Mouse (Mus musculus): ENCODE measurements around the gene Tmem26. TPM values are rescaled to one million over a fixed set of nuclear protein-coding genes. Genes with fewer than 3 reads are reported as not detected.

Tmem26 gene
- polyA plus RNA-seq, 1 experiment from 2014 or later: 62.0 TPM

DNA sequence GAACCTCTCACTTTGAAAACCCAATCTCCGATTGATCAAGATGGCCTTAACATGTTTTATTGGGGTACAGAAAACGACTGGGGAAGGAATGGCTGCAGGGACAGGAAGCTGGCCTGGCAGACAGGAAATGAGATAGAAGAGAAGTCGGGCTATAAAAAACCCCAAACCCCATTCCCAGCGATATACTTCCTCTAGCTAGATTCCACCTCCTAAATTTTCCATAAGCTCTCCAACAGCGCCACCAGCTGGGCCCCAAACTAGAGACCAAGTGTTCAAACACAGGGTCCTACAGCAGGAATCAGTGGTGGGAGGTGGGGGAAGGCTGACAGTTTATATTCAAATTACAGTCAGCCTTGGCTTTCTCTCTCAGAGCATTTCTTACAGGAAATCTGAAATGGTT is 35.8 kb downstream of the Tmem26 start:
- Histone ChIP-seq H3K36me3 (no peaks in the 10 kb centered on the region), H3K27ac (peak overlapping the region; percentile 67), H3K27me3 (no peaks in the 10 kb centered on the region), H3K9me3 (no peaks in the 10 kb centered on the region), H3K4me2 (replicated peaks) (0 out of 2 replicates have a peak overlapping the region, but pooled peaks have one; percentile 19), H3K4me1 (no peaks in the 10 kb centered on the region), H3K9ac (no peak overlapping the region), H3K4me3 (no peak overlapping the region)
- 43% methylated on average over 5 of the region's 5 CpGs for WGBS
- ATAC-seq (ENCODE audit: insufficient number of reproducible peaks, insufficient read depth, low FRiP score, low TSS enrichment): no peak

DNA sequence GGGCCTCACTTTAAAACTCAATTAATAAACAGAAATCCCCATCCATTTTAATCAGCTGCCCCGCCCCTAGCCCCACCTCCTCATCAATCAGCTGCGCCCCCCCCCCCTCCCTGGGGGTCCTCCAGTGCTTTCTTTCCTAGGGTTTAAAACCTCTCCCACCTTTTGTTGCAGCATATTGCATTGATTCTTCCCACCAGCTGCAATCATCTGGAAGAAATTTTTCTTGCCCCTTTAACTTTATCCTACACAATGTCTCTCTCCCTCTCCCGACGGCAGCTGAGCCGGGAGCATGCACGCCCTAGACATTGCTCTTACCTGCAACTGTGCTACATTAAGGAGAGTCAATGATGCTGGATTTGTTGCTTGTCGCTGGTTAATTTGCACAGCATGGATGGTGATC is 36.3 kb downstream of the Tmem26 start:
- H3K4me3 ChIP-seq: no peak overlapping the region
- peak overlapping the region; percentile 67 for H3K27ac ChIP-seq
- 0 out of 2 replicates have a peak, but pooled peaks have one; percentile 56 for ATAC-seq (ENCODE audit: insufficient number of reproducible peaks, insufficient read depth, low FRiP score, low TSS enrichment)
- H3K4me1 ChIP-seq: no peaks in the 10 kb centered on the region
- H3K9ac ChIP-seq: no peak overlapping the region
- 31% methylated on average over 7 of the region's 7 CpGs for WGBS
- no peaks in the 10 kb centered on the region for H3K27me3 ChIP-seq
- no peaks in the 10 kb centered on the region for H3K36me3 ChIP-seq
- H3K9me3 ChIP-seq: no peaks in the 10 kb centered on the region
- peak overlapping the region; percentile 19; the same call in 1 of the 2 replicates for H3K4me2 ChIP-seq (replicated peaks)

DNA sequence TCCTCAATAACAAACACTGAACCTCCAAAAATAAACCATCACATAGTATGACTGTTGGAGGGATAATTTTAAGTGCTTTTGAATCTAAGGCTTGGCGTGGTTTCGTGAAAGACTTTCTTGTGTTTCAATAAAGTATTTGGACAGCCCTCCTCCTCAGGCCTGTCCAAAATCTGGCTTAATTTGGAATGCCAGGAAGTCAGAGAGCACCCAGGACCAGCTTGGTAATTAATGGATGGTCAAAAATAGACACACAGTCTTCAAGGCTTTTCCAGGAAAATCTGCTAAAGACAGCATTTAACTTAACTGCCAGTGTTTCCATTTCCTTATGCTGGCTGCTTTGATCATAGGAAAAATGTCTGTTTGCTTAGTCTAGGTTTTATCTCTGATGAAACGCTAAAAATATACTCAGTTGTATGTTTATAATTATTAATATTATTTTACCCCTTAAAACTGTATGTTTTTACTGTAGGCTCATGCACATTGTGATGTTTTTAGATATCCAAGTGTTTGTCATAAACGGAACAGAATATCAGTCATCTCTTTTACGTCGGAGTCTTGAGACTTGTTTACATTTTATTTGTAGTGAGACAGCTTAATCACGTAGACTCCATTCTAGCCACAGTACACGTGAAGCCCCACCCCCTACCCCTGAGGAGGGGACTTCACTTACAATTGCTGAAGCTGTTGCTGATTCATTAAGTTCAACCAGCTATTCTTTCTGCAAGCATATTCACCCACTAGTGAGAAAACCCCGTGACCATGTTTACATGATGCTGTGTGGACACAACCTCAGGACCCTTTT is 57.8 kb downstream of the Tmem26 start:
- Histone ChIP-seq H3K4me1 (peaks cover 5% of the 10 kb centered on the region; the same call in 1 of the 2 replicates), H3K27me3 (no peaks in the 10 kb centered on the region), H3K4me3 (no peak overlapping the region), H3K9me3 (no peaks in the 10 kb centered on the region), H3K4me2 (replicated peaks) (no peak overlapping the region), H3K36me3 (peaks cover 14% of the 10 kb centered on the region), H3K9ac (no peak overlapping the region), H3K27ac (0 out of 2 replicates have a peak overlapping the region, but pooled peaks have one; percentile 57)
- ATAC-seq (ENCODE audit: insufficient number of reproducible peaks, insufficient read depth, low FRiP score, low TSS enrichment): no peak
- WGBS: 67% methylated on average over 9 of the region's 9 CpGs

DNA sequence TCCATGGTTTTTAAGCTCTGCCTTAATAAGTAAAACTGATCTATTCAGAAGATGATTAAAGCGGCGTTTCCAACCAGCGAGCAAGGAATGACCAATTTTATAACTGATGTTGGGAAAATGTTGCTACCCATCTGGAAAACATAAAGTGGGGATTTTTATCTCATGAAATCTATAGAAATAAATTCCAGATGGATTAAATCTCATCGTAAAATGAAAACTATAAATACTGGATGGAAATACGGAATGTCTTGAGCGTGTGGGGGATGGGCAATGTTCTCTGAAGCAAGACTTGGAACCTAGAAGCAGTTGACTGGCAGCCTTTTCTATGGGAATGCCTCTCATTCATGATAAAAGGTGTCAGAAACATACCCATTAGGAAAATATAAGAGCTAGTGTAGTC is 59.3 kb downstream of the Tmem26 start:
- ATAC-seq (ENCODE audit: insufficient number of reproducible peaks, insufficient read depth, low FRiP score, low TSS enrichment): no peak
- Histone ChIP-seq H3K4me1 (peaks cover 5% of the 10 kb centered on the region; the same call in 1 of the 2 replicates), H3K9me3 (no peaks in the 10 kb centered on the region), H3K36me3 (peaks cover 14% of the 10 kb centered on the region), H3K4me2 (replicated peaks) (no peak overlapping the region), H3K27ac (peak overlapping the region; percentile 57; the same call in 1 of the 2 replicates), H3K27me3 (no peaks in the 10 kb centered on the region), H3K4me3 (no peak overlapping the region), H3K9ac (no peak overlapping the region)
- WGBS: 49% methylated on average over 6 of the region's 6 CpGs

DNA sequence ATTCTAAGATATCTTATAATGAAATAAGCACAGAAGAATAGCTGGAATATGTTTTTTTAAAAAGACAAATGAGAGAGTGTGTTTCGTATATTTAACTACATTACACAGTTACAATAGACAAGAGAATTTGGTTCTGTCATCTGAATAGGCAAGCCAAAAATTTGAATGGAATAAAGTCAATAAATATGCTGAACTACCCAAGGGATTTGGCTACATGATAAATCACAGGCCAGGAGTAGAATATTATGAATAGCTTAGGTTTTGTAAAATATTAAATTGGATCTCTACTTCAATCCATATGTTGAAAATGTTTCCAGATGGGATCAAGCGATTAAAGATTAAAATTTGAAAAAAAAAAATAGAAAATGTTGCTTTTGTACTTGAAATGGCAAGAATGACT is 60.4 kb downstream of the Tmem26 start:
- H3K9ac ChIP-seq: no peak overlapping the region
- peaks cover 5% of the 10 kb centered on the region; the same call in 1 of the 2 replicates for H3K4me1 ChIP-seq
- no peak overlapping the region for H3K4me2 ChIP-seq (replicated peaks)
- no peak overlapping the region for H3K27ac ChIP-seq
- no peaks in the 10 kb centered on the region for H3K9me3 ChIP-seq
- H3K4me3 ChIP-seq: no peak overlapping the region
- H3K27me3 ChIP-seq: no peaks in the 10 kb centered on the region
- peaks cover 7% of the 10 kb centered on the region for H3K36me3 ChIP-seq
- 58% methylated on average over 2 of the region's 2 CpGs for WGBS
- no peak for ATAC-seq (ENCODE audit: insufficient number of reproducible peaks, insufficient read depth, low FRiP score, low TSS enrichment)

DNA sequence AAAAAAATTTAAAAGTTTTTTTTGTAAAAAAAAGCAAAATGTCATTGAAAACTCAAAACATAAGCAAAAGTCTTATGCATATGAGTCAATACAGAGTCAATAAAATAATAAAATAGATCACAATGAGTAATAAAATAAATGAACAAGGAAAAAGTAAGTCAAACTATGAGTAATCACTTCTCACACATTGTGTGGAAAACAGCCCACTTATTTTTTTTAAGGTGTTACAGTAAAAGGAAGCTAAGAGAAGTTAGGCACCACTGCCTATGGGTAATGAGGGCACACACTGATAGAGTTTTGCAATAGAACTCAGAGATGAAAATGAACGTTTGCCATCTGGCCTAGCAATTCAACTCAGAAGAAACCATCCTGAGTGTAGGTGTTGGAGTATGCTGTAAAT is 61.0 kb downstream of the Tmem26 start:
- Histone ChIP-seq H3K9ac (no peak overlapping the region), H3K4me1 (peaks cover 5% of the 10 kb centered on the region; the same call in 1 of the 2 replicates), H3K27me3 (no peaks in the 10 kb centered on the region), H3K4me3 (no peak overlapping the region), H3K9me3 (no peaks in the 10 kb centered on the region), H3K4me2 (replicated peaks) (no peak overlapping the region), H3K36me3 (peaks cover 2% of the 10 kb centered on the region; the same call in 1 of the 2 replicates), H3K27ac (no peak overlapping the region)
- no peak for ATAC-seq (ENCODE audit: insufficient number of reproducible peaks, insufficient read depth, low FRiP score, low TSS enrichment)
- 82% methylated on average over 1 of the region's 1 CpGs for WGBS

DNA sequence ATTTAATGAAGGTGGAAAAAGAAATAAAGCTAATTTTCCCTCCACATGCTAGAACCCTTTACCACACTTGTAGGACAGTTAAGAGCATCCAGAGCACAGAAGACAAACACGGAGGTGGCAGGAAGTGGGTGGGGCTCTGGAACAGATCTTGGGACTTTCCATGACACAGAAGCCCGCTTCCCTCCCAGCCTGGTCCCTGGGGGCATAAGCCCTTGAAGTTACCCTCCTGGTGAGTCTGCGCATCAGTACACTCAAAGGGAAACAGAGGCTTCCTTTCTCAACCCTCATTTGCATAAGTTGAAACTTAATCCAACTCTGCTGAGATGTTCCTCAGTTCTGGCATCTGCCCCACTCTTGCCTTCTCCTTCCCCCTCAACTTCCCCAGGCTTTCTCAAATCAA is 72.0 kb downstream of the Tmem26 start:
- peak overlapping the region; percentile 18; the same call in 1 of the 2 replicates for H3K27ac ChIP-seq
- 3% methylated on average over 3 of the region's 3 CpGs for WGBS

DNA sequence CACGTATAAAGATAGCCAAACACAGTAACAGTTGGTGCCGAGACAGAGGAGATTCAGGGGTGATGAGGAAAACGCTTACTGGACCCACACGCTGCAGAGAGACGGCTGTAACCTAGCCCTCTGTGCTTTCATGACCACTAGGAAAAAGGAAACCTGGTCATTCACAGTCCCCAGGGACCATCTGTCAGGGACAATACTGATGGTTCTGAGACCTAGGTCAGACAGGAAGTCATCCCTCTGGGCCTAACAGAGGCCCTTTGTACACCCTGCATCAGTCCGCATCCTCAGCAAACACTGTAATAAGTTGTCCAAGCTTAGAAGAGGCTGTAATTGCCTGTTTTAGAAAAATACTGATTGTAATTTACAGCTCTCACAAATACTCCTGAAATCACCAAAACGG is 76.4 kb downstream of the Tmem26 start:
- Histone ChIP-seq H3K36me3 (no peaks in the 10 kb centered on the region), H3K9me3 (no peaks in the 10 kb centered on the region), H3K27me3 (no peaks in the 10 kb centered on the region), H3K9ac (no peak overlapping the region), H3K4me2 (replicated peaks) (no peak overlapping the region), H3K4me3 (no peak overlapping the region), H3K27ac (no peak overlapping the region), H3K4me1 (peaks cover 11% of the 10 kb centered on the region; the same call in 1 of the 2 replicates)
- no peak for ATAC-seq (ENCODE audit: insufficient number of reproducible peaks, insufficient read depth, low FRiP score, low TSS enrichment)
- 31% methylated on average over 7 of the region's 7 CpGs for WGBS

More for the DNA sequence above, 72.0 kb downstream of the Tmem26 start:
- Histone ChIP-seq H3K9ac (no peak overlapping the region), H3K4me1 (peaks cover 11% of the 10 kb centered on the region; the same call in 1 of the 2 replicates), H3K27me3 (no peaks in the 10 kb centered on the region), H3K36me3 (no peaks in the 10 kb centered on the region), H3K4me2 (replicated peaks) (peak overlapping the region; percentile 28), H3K9me3 (no peaks in the 10 kb centered on the region), H3K4me3 (no peak overlapping the region)
- no peak for ATAC-seq (ENCODE audit: insufficient number of reproducible peaks, insufficient read depth, low FRiP score, low TSS enrichment)

DNA sequence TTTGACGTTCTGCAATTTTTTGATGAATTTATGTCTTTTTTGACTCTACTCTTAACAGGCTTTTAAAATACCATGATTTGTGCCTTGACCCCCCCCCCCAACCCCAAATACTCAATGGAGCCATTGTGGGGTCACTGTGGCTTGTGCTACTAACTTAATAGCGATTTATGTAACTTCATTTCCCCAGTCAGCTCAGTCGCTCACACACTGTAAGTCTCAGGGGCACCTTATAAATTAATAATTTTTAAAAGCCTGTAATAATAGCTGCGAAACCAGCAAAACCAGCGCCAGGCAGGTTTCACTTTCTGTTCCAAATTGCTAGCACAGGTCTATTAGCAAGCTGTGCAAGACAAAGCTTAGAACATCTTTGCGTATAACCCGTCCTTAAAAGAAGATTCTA is 76.9 kb downstream of the Tmem26 start:
- H3K27me3 ChIP-seq: no peaks in the 10 kb centered on the region
- H3K4me2 ChIP-seq (replicated peaks): no peak overlapping the region
- no peak overlapping the region for H3K9ac ChIP-seq
- WGBS: 66% methylated on average over 7 of the region's 7 CpGs
- ATAC-seq (ENCODE audit: insufficient number of reproducible peaks, insufficient read depth, low FRiP score, low TSS enrichment): no peak
- H3K27ac ChIP-seq: no peak overlapping the region
- no peak overlapping the region for H3K4me3 ChIP-seq
- peaks cover 7% of the 10 kb centered on the region; the same call in 1 of the 2 replicates for H3K4me1 ChIP-seq
- H3K36me3 ChIP-seq: no peaks in the 10 kb centered on the region
- H3K9me3 ChIP-seq: no peaks in the 10 kb centered on the region

DNA sequence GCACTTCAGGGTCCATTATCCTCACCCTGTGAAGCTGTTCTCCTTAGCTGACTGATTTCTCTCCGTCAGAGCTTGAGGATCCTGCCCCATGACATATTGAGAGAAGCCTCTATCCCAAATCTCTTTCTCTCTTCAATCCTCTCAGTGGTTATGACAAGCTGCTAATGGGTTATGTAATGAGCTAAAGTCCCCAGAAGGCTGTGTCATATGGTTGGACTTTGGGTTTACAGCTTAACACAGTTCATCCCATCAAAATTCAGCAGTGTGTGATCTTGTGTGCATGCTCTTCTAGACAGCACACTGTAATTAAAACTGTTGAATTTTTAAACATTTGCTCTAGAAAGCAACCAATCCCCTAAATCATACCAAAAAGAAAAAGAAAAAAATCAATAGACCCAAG is 82.9 kb downstream of the Tmem26 start:
- no peaks in the 10 kb centered on the region for H3K36me3 ChIP-seq
- H3K9me3 ChIP-seq: no peaks in the 10 kb centered on the region
- H3K4me2 ChIP-seq (replicated peaks): no peak overlapping the region
- 68% methylated on average over 1 of the region's 1 CpGs for WGBS
- ATAC-seq (ENCODE audit: insufficient number of reproducible peaks, insufficient read depth, low FRiP score, low TSS enrichment): no peak
- H3K9ac ChIP-seq: no peak overlapping the region
- H3K4me3 ChIP-seq: no peak overlapping the region
- H3K27me3 ChIP-seq: no peaks in the 10 kb centered on the region
- H3K27ac ChIP-seq: no peak overlapping the region
- peaks cover 4% of the 10 kb centered on the region; the same call in 1 of the 2 replicates for H3K4me1 ChIP-seq

DNA sequence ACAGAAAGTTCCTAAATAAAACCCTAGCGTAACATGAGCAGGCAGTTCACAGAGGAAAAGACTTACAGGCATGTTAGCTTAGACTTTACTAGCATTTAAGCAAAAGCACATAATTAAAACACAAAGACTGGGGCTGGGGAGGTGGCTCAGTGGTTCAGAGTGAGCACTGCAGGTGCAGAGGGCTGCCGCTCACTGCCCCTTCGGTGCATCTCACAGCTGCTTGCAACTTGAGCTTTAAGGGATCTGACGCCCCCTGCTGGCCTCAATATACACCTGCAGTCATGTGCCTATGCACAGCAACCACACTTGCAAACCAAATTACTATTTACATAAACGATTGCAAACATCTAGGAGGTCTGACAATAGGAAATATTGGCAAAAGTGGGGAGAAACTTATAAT is 87.5 kb downstream of the Tmem26 start:
- ATAC-seq (ENCODE audit: insufficient number of reproducible peaks, insufficient read depth, low FRiP score, low TSS enrichment): no peak
- no peaks in the 10 kb centered on the region for H3K27me3 ChIP-seq
- WGBS: 75% methylated on average over 5 of the region's 5 CpGs
- no peaks in the 10 kb centered on the region for H3K36me3 ChIP-seq
- H3K4me2 ChIP-seq (replicated peaks): no peak overlapping the region
- H3K9ac ChIP-seq: no peak overlapping the region
- peak overlapping the region; percentile 70 for H3K27ac ChIP-seq
- no peak overlapping the region for H3K4me3 ChIP-seq
- no peaks in the 10 kb centered on the region for H3K9me3 ChIP-seq
- peaks cover 4% of the 10 kb centered on the region; the same call in 1 of the 2 replicates for H3K4me1 ChIP-seq

DNA sequence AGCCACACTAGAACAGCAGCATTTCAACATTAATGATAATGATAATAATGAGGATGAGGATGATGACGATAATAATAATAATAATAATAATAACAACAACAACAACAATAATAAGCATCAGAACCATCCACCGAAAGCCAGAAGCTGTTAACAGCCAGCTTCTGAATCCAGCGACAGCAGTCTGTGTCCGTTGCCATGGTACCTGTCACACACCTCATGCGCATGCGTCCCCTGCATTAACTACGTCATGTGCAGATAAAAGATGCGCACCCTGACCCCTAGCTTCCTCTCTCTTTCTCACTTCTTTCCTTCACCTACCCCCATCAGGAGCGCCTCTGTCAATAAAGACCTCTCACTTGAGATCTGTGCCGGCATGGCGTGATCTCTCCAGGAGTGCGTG is 89.3 kb downstream of the Tmem26 start:
- no peaks in the 10 kb centered on the region for H3K9me3 ChIP-seq
- no peak overlapping the region for H3K9ac ChIP-seq
- H3K4me3 ChIP-seq: no peak overlapping the region
- no peaks in the 10 kb centered on the region for H3K27me3 ChIP-seq
- ATAC-seq (ENCODE audit: insufficient number of reproducible peaks, insufficient read depth, low FRiP score, low TSS enrichment): no peak
- 89% methylated on average over 12 of the region's 12 CpGs for WGBS
- no peak overlapping the region for H3K4me2 ChIP-seq (replicated peaks)
- peaks cover 4% of the 10 kb centered on the region; the same call in 1 of the 2 replicates for H3K4me1 ChIP-seq
- no peaks in the 10 kb centered on the region for H3K36me3 ChIP-seq
- H3K27ac ChIP-seq: no peak overlapping the region

All from embryonic facial prominence, embryonic 12.5 days (tissue).